Mouse (Mus musculus): ENCODE results near the gene Pglyrp2.

Pglyrp2 gene

GRCm38 (mm10) chr17:32424034-32424433 is at the start of gene Pglyrp2:
Gene Pglyrp2, minus strand, starts transcription at chr17:32424167.
- no peak for DNase-seq

GRCm38 (mm10) chr17:32472176-32472575 is 48.2 kb upstream of the Pglyrp2 start:
- DNase-seq, result no peak

GRCm38 (mm10) chr17:32470795-32471194 is 46.8 kb upstream of the Pglyrp2 start:
- DNase-seq, result no peak

DNA sequence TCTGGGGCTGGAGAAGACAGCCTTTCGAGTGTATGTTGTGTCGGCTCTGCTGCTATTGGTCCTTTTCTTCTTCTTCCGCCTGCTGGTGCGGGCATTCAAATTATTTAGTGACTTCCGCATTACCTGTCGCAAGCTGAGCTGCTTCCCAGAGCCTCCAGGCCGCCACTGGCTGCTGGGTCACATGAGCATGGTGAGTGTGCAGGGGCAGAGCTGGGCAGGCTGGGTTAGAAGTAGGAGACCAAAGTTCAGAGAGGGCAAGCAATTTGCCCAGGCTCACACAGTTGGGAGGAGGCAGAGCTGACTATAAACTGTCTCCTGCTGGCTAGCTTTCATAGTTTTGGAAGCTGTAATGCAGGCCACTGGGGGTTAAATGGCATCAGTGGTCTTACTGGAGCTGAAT is 44.5 kb upstream of the Pglyrp2 start:
- DNase-seq, result no peak

DNA sequence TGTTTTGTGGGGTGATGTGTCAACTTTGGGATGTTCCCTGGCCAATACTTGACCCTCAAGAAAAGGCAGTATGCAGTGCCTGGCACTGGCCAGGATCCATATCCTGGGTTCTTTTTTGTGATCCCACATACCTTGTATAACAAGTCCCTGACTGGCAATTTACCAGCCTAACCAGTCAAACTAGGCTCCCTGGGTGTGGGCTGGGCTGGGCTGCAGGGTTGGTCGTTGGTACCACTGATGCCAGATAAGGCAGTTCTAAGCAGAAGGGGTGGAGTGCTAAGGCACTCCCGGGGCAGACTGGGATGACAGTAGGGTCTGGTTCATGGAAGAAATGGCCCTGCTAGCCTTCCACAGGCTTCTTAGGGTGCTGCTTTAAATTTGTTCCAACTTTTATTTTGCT is 31.0 kb upstream of the Pglyrp2 start:
- DNase-seq, result no peak

- DNase-seq, result no peak
These were observed 30.2 kb upstream of the Pglyrp2 start for GRCm38 (mm10) chr17:32454188-32454587.

- peak; percentile 27 for DNase-seq
These were observed 28.5 kb upstream of the Pglyrp2 start, which contains the start of gene Cyp4f39 for GRCm38 (mm10) chr17:32452482-32452881. Gene Cyp4f39, plus strand, starts transcription at chr17:32452723.

GRCm38 (mm10) chr17:32450844-32451537 is 27.0 kb upstream of the Pglyrp2 start:
- DNase-seq, result no peak

GRCm38 (mm10) chr17:32449042-32449441 is 25.1 kb upstream of the Pglyrp2 start:
- DNase-seq, result no peak

DNA sequence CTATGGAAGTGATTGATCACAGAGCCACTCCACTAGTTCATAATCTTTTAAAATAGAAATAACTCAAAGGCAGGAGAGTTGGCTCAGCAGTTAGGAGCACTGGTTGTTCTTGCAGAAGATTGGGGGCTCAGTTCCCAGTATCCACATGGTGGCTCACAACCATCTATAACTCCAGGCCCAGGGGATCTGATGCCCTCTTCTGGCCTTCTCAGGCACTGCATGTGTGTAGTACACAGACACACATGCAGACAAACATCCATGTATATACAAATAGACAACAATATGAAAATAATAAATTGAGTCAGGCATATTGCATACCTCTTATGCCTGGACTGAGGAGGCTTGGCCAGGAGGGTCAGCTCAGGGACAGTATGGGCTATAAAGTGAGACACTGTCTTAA is 23.2 kb upstream of the Pglyrp2 start:
- no peak for DNase-seq

DNA sequence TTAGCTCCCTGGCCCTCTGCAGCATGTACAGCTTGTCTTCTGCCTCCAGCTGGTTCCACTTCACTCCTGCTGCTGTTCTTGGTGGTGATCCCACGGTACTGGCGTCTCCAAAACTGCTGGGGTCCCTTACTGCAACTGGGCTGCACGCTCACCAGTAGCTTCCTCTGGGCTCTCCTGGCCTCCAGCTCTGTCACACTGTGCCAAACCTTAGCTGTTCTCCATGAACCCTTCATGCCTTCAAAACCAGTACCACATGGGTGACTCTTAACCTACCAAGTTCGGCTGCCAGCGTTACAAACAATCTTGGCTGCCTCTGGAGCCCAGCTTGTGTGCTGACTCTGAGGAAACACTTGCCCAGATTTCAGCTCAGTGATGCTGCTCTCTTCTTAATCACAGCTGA is 21.0 kb upstream of the Pglyrp2 start:
- DNase-seq, result no peak

- DNase-seq, result no peak
These were observed 19.3 kb upstream of the Pglyrp2 start for GRCm38 (mm10) chr17:32443245-32443644.

- DNase-seq, result no peak
These were observed 13.1 kb upstream of the Pglyrp2 start for GRCm38 (mm10) chr17:32437106-32437505.

DNA sequence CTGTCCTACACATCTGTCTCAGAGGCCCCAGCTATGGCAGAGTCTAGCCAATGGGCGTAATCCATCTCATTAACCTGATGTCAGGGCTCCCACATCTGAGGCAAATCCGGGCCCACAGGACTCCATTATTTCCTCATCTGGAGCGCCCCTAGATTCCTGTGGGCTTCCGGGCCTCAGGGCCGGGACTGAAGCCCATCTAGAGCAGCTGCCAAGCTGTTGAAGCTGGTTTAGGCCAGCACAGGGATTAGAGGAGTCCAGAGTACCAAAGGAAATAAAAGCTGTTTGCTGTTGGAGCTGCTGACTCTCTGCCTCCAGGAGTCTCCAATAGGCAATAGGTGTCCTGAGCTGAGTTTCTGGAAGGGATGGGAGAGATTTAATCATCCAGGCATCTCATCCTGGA is 11.2 kb upstream of the Pglyrp2 start:
- peak; percentile 11 for DNase-seq

- no peak for DNase-seq
These were observed 10.4 kb upstream of the Pglyrp2 start for GRCm38 (mm10) chr17:32434324-32434723.

- DNase-seq, result peak; percentile 26
These were observed 8.0 kb upstream of the Pglyrp2 start for GRCm38 (mm10) chr17:32431972-32432371.

- DNase-seq, result no peak
These were observed 2.6 kb upstream of the Pglyrp2 start for GRCm38 (mm10) chr17:32426610-32427009.

DNA sequence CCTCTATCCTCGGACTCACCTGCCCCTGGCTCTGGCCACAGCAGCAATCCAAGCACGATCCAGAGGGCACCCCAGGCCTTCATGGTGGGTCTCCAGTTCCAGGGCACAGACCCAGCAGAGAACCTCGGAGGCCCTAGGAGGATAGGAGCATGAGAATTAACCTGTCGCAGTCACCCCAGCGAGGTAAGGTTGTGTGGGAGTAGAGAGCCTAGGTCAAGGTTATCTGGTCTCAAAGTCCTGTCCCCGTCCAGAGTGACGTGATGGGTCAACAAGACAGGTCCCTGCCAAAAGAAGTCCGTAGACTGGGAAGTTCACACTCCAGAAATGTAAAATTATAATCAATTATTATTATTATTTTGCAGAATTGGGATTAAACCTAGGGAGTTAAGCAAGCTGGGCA is 3.2 kb downstream of the Pglyrp2 start:
- no peak for DNase-seq

GRCm38 (mm10) chr17:32419989-32420388 is 4.0 kb downstream of the Pglyrp2 start:
- no peak for DNase-seq

GRCm38 (mm10) chr17:32416771-32417170 is 7.2 kb downstream of the Pglyrp2 start:
- DNase-seq, result no peak

DNA sequence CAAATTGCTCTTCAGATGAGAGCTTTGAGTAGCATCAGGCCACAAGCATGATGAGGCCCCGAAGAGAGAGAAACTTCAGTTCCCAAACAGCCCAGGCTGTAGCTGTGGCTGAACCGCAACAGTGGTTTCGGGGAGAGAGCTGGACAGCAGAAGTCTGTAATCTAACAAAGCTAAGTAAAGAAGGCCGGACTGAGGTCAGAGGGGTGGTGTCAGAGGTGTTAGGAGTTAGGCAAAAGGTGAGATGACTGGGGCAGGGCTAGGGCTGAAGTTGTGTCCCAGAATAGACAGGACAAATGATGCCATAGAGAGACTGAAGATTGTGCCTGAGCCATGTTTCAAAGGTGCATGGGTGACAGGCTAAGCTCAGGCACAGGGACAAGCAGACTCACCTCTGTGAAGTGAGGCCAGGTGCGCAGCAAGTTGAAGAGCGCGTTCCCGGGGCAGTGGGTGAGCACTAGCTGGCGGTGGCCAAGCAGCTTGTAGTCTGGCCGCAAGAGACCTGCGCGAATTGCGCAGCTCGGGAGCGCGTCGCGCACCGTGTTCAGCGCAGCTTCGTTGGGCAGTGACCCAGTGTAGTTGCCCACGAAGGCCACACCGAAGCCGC is 8.4 kb downstream of the Pglyrp2 start:
- no peak for DNase-seq

DNA sequence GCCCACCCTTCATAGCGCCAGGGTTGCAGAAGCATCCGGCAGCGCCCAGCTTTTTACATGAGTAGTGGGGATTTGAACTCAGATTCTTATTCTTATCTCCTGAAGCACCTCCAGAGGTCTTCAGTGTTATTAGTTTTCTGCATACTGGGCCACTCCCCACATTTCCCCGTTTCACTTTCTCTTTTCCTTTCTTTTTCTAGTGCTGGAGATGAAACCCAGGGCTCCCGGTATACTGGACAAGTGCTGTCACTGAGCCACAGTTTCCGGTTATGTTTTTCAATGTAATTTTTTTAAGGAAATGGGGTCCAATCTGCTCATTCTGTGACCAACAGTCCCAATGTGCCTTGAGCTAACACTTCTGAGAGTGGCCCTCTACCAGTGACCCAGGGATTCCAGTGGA is 12.1 kb downstream of the Pglyrp2 start:
- no peak for DNase-seq

- DNase-seq, result no peak
These were observed 20.6 kb downstream of the Pglyrp2 start, which contains the start of gene Rasal3 for GRCm38 (mm10) chr17:32403417-32403816. Gene Rasal3, minus strand, starts transcription at chr17:32403583.

DNA sequence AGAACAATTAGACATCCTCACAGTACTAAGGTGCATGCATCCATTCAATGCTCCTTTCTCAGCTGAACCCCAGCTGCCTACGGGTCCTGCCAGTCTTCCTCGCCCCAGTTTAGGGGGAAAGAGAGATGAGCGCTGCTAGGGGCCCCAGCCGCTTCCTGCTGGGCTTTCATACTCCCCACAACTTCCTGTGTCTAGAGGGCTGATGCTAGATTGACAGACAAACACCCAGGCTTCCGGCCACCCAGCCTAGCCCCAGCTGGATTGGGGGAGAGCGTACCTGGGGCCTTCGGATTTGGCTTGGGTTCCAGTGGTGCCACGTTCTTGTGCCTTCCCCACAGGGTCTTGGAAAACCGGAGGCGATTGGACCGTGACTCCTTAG is 21.2 kb downstream of the Pglyrp2 start:
- no peak for DNase-seq
